11 mouse cellular contexts compared by ENCODE assay signal in genomic region chr12:106963762-106964161, GRCm38 (mm10).
DNase-seq lines count a peak whose midpoint lies in the region; ATAC-seq and TF ChIP-seq lines count a peak whose summit lies in the region.
"Had no signal": no experiment of that assay in that cellular context is flagged by ENCODE, and none has a peak within 500 bp of the region (broad histone marks: within the 10 kb centered on the region; RNA-seq: fewer than 3 reads in every experiment).

No protein-coding gene starts in this region.

- H3K27ac ChIP-seq in lung, embryonic 14.5 days (ENCODE audit: low read depth) = no peak overlapping the region
- no peak overlapping the region for H3K27ac ChIP-seq in bone marrow, adult 2 months (ENCODE audit: control insufficient read depth, insufficient read depth, low read depth, low read length, poor library complexity)
- H3K27ac ChIP-seq: macrophage had no signal

- no peak overlapping the region for H3K4me3 ChIP-seq in lung, embryonic 14.5 days (ENCODE audit: low read depth, low read length)
- H3K4me3 ChIP-seq in bone marrow, adult 2 months (replicated peaks; ENCODE audit: control insufficient read depth, low read depth, low read length) = no peak overlapping the region

- H3K4me2 ChIP-seq in lung, embryonic 14.5 days = no peak overlapping the region

- no peaks in the 10 kb centered on the region for H3K27me3 ChIP-seq in lung, embryonic 14.5 days (ENCODE audit: insufficient read depth, low read length)

- TF ChIP-seq CTCF in lung, embryonic 14.5 days (IDR thresholded peaks at IDR 0.05; ENCODE audit: low read depth) = peak; percentile 60
- TF ChIP-seq CTCF in bone marrow, adult 2 months (IDR thresholded peaks at IDR 0.05; ENCODE audit: control insufficient read depth, insufficient read depth, low read length) = peak; percentile 21; the same call in 1 of the 2 replicates

- H3K9ac ChIP-seq in lung, embryonic 14.5 days = no peak overlapping the region

- ATAC-seq in lung, embryonic 14.5 days (ENCODE audit: insufficient read depth) = no peak
- ATAC-seq: forebrain, embryonic 14.5 days had no signal

- peak; percentile 13 for DNase-seq in gastrocnemius, postnatal 10 days
- DNase-seq in gastrocnemius, adult 8-10 months (ENCODE audit: low spot score in 2 of 2) = no peak
- peak; percentile 20 for DNase-seq in lung, embryonic 14.5 days
- no peak for DNase-seq in lung, postnatal 4 days
- DNase-seq in thymus, postnatal 10 days (ENCODE audit: low spot score in 2 of 2) = peak; percentile 17 to 43
- no peak for DNase-seq in left cerebral cortex, adult 18-20 months (ENCODE audit: low spot score in 2 of 2)
- DNase-seq in spleen, postnatal 4 days (ENCODE audit: low spot score in 2 of 2) = no peak
- DNase-seq: cerebellum, adult 9-10 months had no signal

- no peaks in the 10 kb centered on the region for H3K9me3 ChIP-seq in lung, embryonic 14.5 days (ENCODE audit: low read depth, low read length)

- no peak for TF ChIP-seq POLR2A in bone marrow, adult 2 months (IDR thresholded peaks at IDR 0.05; ENCODE audit: borderline replicate concordance, control insufficient read depth, low read depth, low read length)

- H3K36me3 ChIP-seq in lung, embryonic 14.5 days (ENCODE audit: insufficient read depth) = no peaks in the 10 kb centered on the region

- no peaks in the 10 kb centered on the region for H3K4me1 ChIP-seq in lung, embryonic 14.5 days (ENCODE audit: insufficient read depth)
- no peaks in the 10 kb centered on the region for H3K4me1 ChIP-seq in bone marrow, adult 2 months (ENCODE audit: control insufficient read depth, insufficient read depth, low read length)

- whole genome bisulfite sequencing in lung, embryonic 14.5 days = 59% methylated on average over 5 of the region's 5 CpGs
- WGBS in bone marrow, adult 2 months = 55% methylated on average over 5 of the region's 5 CpGs

Comparison
In these comparisons a context has a peak if more than half of its experiments do, and no peak if none do; other contexts are left out.
1. DNase-seq: peak in gastrocnemius, postnatal 10 days (single experiment), lung, embryonic 14.5 days (single experiment) and thymus, postnatal 10 days (2 of 2); none in gastrocnemius, adult 8-10 months (0 of 2), lung, postnatal 4 days (0 of 2), left cerebral cortex, adult 18-20 months (0 of 2) and spleen, postnatal 4 days (0 of 2).